Mouse (Mus musculus) testis, adult 2 months (tissue): ENCODE results near the gene Gpbp1l1. TPM values are rescaled to one million over a fixed set of nuclear protein-coding genes. Genes with fewer than 3 reads are reported as not detected.

ENCODE experiments used
- H3K27ac ChIP-seq: fragments of 200-500 bp; 2 replicates; pipeline ENCODE4 v1.5.1; 2012; ENCODE audit warnings: low read depth, low read length; ENCODE audit not compliant: control insufficient read depth, insufficient read depth
- H3K27me3 ChIP-seq: fragments of 200-500 bp; 2 replicates; pipeline ENCODE4 v1.6.1; 2012; ENCODE audit warnings: mild to moderate bottlenecking, low read length, moderate library complexity; ENCODE audit not compliant: control insufficient read depth, insufficient read depth
- H3K36me3 ChIP-seq: fragments of 200-500 bp; 2 replicates; pipeline ENCODE4 v1.6.1; 2012; ENCODE audit warnings: mild to moderate bottlenecking, low read length; ENCODE audit not compliant: control insufficient read depth, insufficient read depth
- H3K4me1 ChIP-seq: fragments of 200-500 bp; 2 replicates; pipeline ENCODE4 v1.6.1; 2012; ENCODE audit warnings: low read length; ENCODE audit not compliant: control insufficient read depth, insufficient read depth
- H3K4me3 ChIP-seq: fragments of 200-500 bp; 2 replicates; pipeline ENCODE4 v1.5.1; 2012; ENCODE audit warnings: low read depth, mild to moderate bottlenecking, low read length, moderate library complexity, mixed read lengths; ENCODE audit not compliant: control insufficient read depth
- CTCF ChIP-seq: fragments of 200-500 bp; IDR thresholded peaks from 2 replicates; pipeline ENCODE4 v1.5.1; 2012; ENCODE audit warnings: low read depth, mild to moderate bottlenecking, inconsistent platforms, low read length, moderate library complexity; ENCODE audit not compliant: control insufficient read depth, insufficient read depth, insufficient replicate concordance
- POLR2A ChIP-seq: fragments of 200-500 bp; IDR thresholded peaks from 2 replicates; pipeline ENCODE4 v1.6.1; 2012; ENCODE audit warnings: low read depth, mild to moderate bottlenecking, inconsistent platforms, low read length, moderate library complexity; ENCODE audit not compliant: control insufficient read depth
- polyA plus RNA-seq: library from polyadenylated mRNA; depleted of rRNA; stranded (reverse); fragments of >200 nt; gene quantifications from 2 replicates; pipeline ENCODE4 v1.2.3, GENCODE M21; 2012

Gpbp1l1 gene
- polyA plus RNA-seq, 1 experiment, result 39.9 TPM

GRCm38 (mm10) chr4:116615237-116615636 lies 57.8 kb downstream of the Gpbp1l1 start:
- Histone ChIP-seq H3K27me3 (no peaks in the 10 kb centered on the region), H3K36me3 (no peaks in the 10 kb centered on the region), H3K4me3 (no peak overlapping the region), H3K27ac (no peak overlapping the region), H3K4me1 (no peaks in the 10 kb centered on the region)
- TF ChIP-seq CTCF, result no peak
- no peak for TF ChIP-seq POLR2A

DNA sequence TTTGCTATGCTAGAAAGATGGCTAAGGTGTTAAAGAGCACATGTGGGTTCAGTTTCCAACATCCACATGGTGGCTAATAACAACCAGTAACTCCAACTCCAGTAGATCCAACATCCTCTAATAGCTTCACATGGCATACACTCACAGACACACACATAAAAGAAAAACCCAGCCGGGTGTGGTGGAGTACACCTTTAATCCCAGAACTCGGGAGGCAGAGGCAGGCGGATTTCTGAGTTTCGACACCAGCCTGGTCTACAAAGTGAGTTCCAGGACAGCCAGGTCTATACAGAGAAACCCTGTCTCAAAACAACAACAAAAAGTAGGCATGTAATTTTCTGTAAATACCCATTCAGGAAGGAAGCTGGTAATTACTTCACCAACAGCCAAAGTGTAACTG lies 67.4 kb downstream of the Gpbp1l1 start:
- no peaks in the 10 kb centered on the region; the same call in 1 of the 2 replicates for H3K4me1 ChIP-seq
- no peaks in the 10 kb centered on the region; the same call in 1 of the 2 replicates for H3K36me3 ChIP-seq
- TF ChIP-seq POLR2A (no peak), CTCF (no peak)
- peak overlapping the region; percentile 9; the same call in 1 of the 2 replicates for H3K4me3 ChIP-seq
- H3K27me3 ChIP-seq, result no peaks in the 10 kb centered on the region
- H3K27ac ChIP-seq, result no peak overlapping the region

- Histone ChIP-seq H3K36me3 (no peaks in the 10 kb centered on the region), H3K4me1 (no peaks in the 10 kb centered on the region; the same call in 1 of the 2 replicates), H3K4me3 (peak overlapping the region; percentile 97), H3K27ac (peak overlapping the region; percentile 94), H3K27me3 (no peaks in the 10 kb centered on the region)
- no peak for TF ChIP-seq POLR2A
- no peak for TF ChIP-seq CTCF
Observed at GRCm38 (mm10) chr4:116626658-116627358, 69.3 kb downstream of the Gpbp1l1 start.

DNA sequence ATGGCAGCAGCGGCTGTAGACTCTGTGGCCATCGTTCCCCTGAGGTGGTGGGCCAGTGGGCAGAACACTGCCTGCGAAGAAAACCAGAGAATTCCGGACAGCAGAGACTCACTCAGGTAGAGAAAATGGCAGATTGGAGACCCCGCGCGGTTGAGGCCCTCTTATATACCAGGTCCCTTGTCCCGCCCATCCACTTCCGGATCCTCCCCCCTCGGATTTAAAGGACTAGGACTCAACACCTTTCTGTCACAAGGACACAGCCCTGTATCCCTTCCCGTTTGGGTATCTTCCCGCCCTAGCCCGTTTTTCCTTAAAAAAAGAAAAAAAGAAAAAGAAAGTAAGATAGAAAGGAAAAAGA lies 69.9 kb downstream of the Gpbp1l1 start:
- H3K4me3 ChIP-seq, result peak overlapping the region; percentile 97
- H3K27ac ChIP-seq, result peak overlapping the region; percentile 94
- peak; percentile 92 for TF ChIP-seq POLR2A
- no peak for TF ChIP-seq CTCF
- H3K27me3 ChIP-seq, result no peaks in the 10 kb centered on the region
- no peaks in the 10 kb centered on the region; the same call in 1 of the 2 replicates for H3K4me1 ChIP-seq
- no peaks in the 10 kb centered on the region for H3K36me3 ChIP-seq

GRCm38 (mm10) chr4:116627722-116628662 lies 70.5 kb downstream of the Gpbp1l1 start, which contains the start of gene Nasp:
Nasp (minus strand) TSS chr4:116627941.
- H3K27me3 ChIP-seq, result no peaks in the 10 kb centered on the region
- TF ChIP-seq POLR2A (peak; percentile 82; the same call in 1 of the 2 replicates), CTCF (no peak)
- no peaks in the 10 kb centered on the region for H3K36me3 ChIP-seq
- peak within 1 kb of the TSS; percentile 94 for H3K27ac ChIP-seq
- H3K4me3 ChIP-seq, result peak within 1 kb of the TSS; percentile 97
- no peaks in the 10 kb centered on the region; the same call in 1 of the 2 replicates for H3K4me1 ChIP-seq

DNA sequence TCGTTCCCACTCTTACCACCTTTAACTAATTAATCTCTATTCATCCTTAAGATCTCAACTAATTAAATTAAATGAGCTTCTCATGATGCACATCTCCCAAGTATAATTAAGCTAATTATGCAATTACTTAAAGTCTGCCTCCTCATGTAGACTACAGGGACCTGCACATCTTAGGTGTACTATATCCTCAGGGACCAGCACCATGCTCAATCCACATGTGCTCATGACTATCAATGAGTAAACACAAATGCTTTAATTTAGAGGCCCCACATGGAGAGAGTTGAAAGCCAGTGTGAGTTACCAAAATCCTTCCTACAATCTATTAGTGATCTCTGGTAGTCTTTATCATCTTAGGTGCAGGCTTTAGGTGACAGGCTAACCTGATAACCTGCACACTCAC lies 77.7 kb downstream of the Gpbp1l1 start:
- peaks cover 5% of the 10 kb centered on the region for H3K36me3 ChIP-seq
- H3K4me1 ChIP-seq, result no peaks in the 10 kb centered on the region; the same call in 1 of the 2 replicates
- no peaks in the 10 kb centered on the region for H3K27me3 ChIP-seq
- no peak overlapping the region for H3K27ac ChIP-seq
- no peak for TF ChIP-seq POLR2A
- TF ChIP-seq CTCF, result no peak
- H3K4me3 ChIP-seq, result no peak overlapping the region

- H3K36me3 ChIP-seq, result peaks cover 5% of the 10 kb centered on the region
- TF ChIP-seq CTCF (no peak), POLR2A (no peak)
Observed at GRCm38 (mm10) chr4:116638821-116639220, 81.4 kb downstream of the Gpbp1l1 start.

More at GRCm38 (mm10) chr4:116638821-116639220, 81.4 kb downstream of the Gpbp1l1 start:
- no peaks in the 10 kb centered on the region for H3K27me3 ChIP-seq
- H3K27ac ChIP-seq, result no peak overlapping the region
- no peaks in the 10 kb centered on the region for H3K4me1 ChIP-seq
- no peak overlapping the region for H3K4me3 ChIP-seq
